Comparison of ENCODE assay signal across 8 mouse cellular contexts in the genomic region with DNA sequence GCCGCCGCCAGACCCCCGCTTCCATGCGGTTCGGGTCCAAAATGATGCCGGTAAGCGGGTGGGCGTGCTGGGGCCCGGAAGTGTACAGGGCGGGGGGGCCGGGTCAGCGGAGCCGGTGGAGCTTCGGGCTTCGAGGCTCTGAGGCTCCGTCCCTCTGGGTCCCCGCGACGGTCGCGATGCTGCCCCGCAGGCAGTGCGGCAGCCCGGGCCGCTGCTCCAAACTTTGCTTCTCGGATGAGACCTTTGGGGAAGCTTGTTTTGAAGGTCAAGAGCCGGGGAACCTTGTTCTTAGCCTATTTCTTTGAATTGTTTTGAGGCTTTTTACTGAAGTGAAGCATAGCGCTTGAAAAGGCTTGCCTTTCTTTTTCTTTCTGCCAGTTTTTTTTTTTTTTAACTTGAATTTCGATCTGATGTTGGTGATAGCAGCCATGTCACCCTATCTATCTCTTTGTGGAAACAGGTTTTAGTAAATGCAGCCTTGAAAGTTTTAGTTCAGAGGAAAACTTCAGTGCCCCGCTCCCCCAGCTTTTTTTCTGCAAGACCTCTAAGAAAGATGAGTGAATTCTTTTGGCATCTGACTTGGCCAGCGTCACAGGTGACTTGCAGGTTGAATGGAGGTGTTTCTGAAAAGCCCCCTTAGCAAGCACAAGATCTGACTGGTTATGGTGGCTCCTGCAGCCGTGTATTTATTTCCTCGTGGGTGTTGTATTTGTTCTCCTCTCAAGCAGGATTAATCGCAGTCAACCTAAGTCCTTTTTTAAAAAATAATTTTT. TPM values are rescaled to one million over a fixed set of nuclear protein-coding genes. Genes with fewer than 3 reads are reported as not detected.
DNase-seq lines count a peak whose midpoint lies in the region; ATAC-seq and TF ChIP-seq lines count a peak whose summit lies in the region.

No protein-coding gene starts in this region.

- no peaks in the 10 kb centered on the region for H3K36me3 ChIP-seq in testis, adult 2 months (ENCODE audit: control insufficient read depth, insufficient read depth, low read length)
- H3K36me3 ChIP-seq in forebrain, postnatal 0 days (ENCODE audit: insufficient read depth): no peaks in the 10 kb centered on the region
- H3K36me3 ChIP-seq in limb, embryonic 11.5 days (ENCODE audit: control insufficient read depth, insufficient read depth, low read length): no peaks in the 10 kb centered on the region
- no peaks in the 10 kb centered on the region for H3K36me3 ChIP-seq in midbrain, embryonic 14.5 days (ENCODE audit: control insufficient read depth, insufficient read depth, low read length)

- no peak for TF ChIP-seq POLR2A in testis, adult 2 months (IDR thresholded peaks at IDR 0.05; ENCODE audit: control insufficient read depth, low read depth, low read length)

- H3K4me2 ChIP-seq in forebrain, postnatal 0 days (ENCODE audit: low read depth): peak overlapping the region; percentile 63
- peak overlapping the region; percentile 45 for H3K4me2 ChIP-seq in limb, embryonic 11.5 days (ENCODE audit: low read depth, severe bottlenecking)
- peak overlapping the region; percentile 76 for H3K4me2 ChIP-seq in midbrain, embryonic 14.5 days (ENCODE audit: low read length)

- no peaks in the 10 kb centered on the region for H3K9me3 ChIP-seq in forebrain, postnatal 0 days (ENCODE audit: low read length)
- H3K9me3 ChIP-seq in limb, embryonic 11.5 days (ENCODE audit: control insufficient read depth, low read length): no peaks in the 10 kb centered on the region
- H3K9me3 ChIP-seq in midbrain, embryonic 14.5 days (ENCODE audit: control insufficient read depth, low read length): no peaks in the 10 kb centered on the region

- ATAC-seq in forebrain, postnatal 0 days: peak; percentile 39
- no peak; the same call in 1 of the 2 replicates for ATAC-seq in limb, embryonic 11.5 days (ENCODE audit: insufficient number of reproducible peaks, low FRiP score, low TSS enrichment, low read depth)
- ATAC-seq in midbrain, embryonic 14.5 days (ENCODE audit: low FRiP score, low TSS enrichment): peak; percentile 66

- H3K4me3 ChIP-seq in testis, adult 2 months (ENCODE audit: control insufficient read depth, low read depth, low read length): peak overlapping the region; percentile 88
- H3K4me3 ChIP-seq in forebrain, postnatal 0 days (ENCODE audit: low read depth, low read length): peak overlapping the region; percentile 52
- H3K4me3 ChIP-seq in limb, embryonic 11.5 days (ENCODE audit: low read depth, low read length): peak overlapping the region; percentile 89
- H3K4me3 ChIP-seq in midbrain, embryonic 14.5 days (replicated peaks; ENCODE audit: low read depth, low read length): peak overlapping the region; percentile 92

- H3K4me1 ChIP-seq in testis, adult 2 months (ENCODE audit: control insufficient read depth, insufficient read depth, low read length): peaks cover 3% of the 10 kb centered on the region; the same call in 1 of the 2 replicates
- peaks cover 15% of the 10 kb centered on the region for H3K4me1 ChIP-seq in forebrain, postnatal 0 days (ENCODE audit: insufficient read depth)
- peaks cover 18% of the 10 kb centered on the region for H3K4me1 ChIP-seq in limb, embryonic 11.5 days (ENCODE audit: control insufficient read depth, insufficient read depth, low read length)
- H3K4me1 ChIP-seq in midbrain, embryonic 14.5 days (ENCODE audit: control insufficient read depth, insufficient read depth, low read length): peaks cover 32% of the 10 kb centered on the region

- H3K27ac ChIP-seq in testis, adult 2 months (ENCODE audit: control insufficient read depth, insufficient read depth, low read depth, low read length): peak overlapping the region; percentile 69
- peak overlapping the region; percentile 85 for H3K27ac ChIP-seq in forebrain, postnatal 0 days (ENCODE audit: low read depth, low read length)
- peak overlapping the region; percentile 92 for H3K27ac ChIP-seq in limb, embryonic 11.5 days (replicated peaks; ENCODE audit: low read depth, low read length)
- peak overlapping the region; percentile 97 for H3K27ac ChIP-seq in midbrain, embryonic 14.5 days (replicated peaks; ENCODE audit: low read depth, low read length)

- peak overlapping the region; percentile 61 for H3K9ac ChIP-seq in forebrain, postnatal 0 days
- H3K9ac ChIP-seq in limb, embryonic 11.5 days (ENCODE audit: low read length): peak overlapping the region; percentile 99
- H3K9ac ChIP-seq in midbrain, embryonic 14.5 days (replicated peaks; ENCODE audit: low read length): peak overlapping the region; percentile 93

- no peaks in the 10 kb centered on the region for H3K27me3 ChIP-seq in testis, adult 2 months (ENCODE audit: control insufficient read depth, insufficient read depth, low read length)
- no peaks in the 10 kb centered on the region for H3K27me3 ChIP-seq in forebrain, postnatal 0 days (ENCODE audit: insufficient read depth, low read length)
- no peaks in the 10 kb centered on the region for H3K27me3 ChIP-seq in limb, embryonic 11.5 days (ENCODE audit: control insufficient read depth, insufficient read depth, low read length)
- no peaks in the 10 kb centered on the region for H3K27me3 ChIP-seq in midbrain, embryonic 14.5 days (ENCODE audit: control insufficient read depth, insufficient read depth, low read length)

- no peak for DNase-seq in testis, postnatal 14 days (ENCODE audit: low spot score)
- DNase-seq in c-Kit-negative CD71-positive TER-119-positive erythroid progenitor cells, embryonic 14.5 days (ENCODE audit: low read depth, low spot score): peak; percentile 22
- peak; percentile 61 for DNase-seq in forebrain, postnatal 0 days
- peak; percentile 53 for DNase-seq in limb, embryonic 11.5 days (ENCODE audit: low spot score)
- DNase-seq in midbrain, embryonic 14.5 days: peak; percentile 75
- DNase-seq in thymus, postnatal 36 days: peak; percentile 11 to 16
- DNase-seq in right cerebral cortex, adult 18-20 months: no peak

- no peak for TF ChIP-seq CTCF in testis, adult 2 months (IDR thresholded peaks at IDR 0.05; ENCODE audit: control insufficient read depth, insufficient read depth, insufficient replicate concordance, low read depth, low read length)
- no peak for TF ChIP-seq CTCF in forebrain, postnatal 0 days (IDR thresholded peaks at IDR 0.05; ENCODE audit: low read depth)

- 1% methylated on average over 34 of the region's 34 CpGs for WGBS in forebrain, postnatal 0 days
- WGBS in limb, embryonic 11.5 days: 2% methylated on average over 34 of the region's 34 CpGs
- WGBS in midbrain, embryonic 14.5 days: 1% methylated on average over 34 of the region's 34 CpGs

RNA-seq across cellular contexts. Expression of gene Trp53bp2, which starts 0.6 kb away (rescaled TPM):
- 4.5 and 4.6 TPM in 2 replicates for polyA plus RNA-seq in testis, adult 2 months (2012; rRNA removed)
- 18.8 and 27.3 TPM in 2 replicates for total RNA-seq in forebrain, postnatal 0 days (2014; rRNA removed)
- 11.9 and 13.7 TPM in 2 replicates for polyA plus RNA-seq in forebrain, postnatal 0 days (2015; fragmentation: Nextera tagmentation; extraction: Ambion mirVana)
- 41.5 and 46.6 TPM in 2 replicates for polyA plus RNA-seq in limb, embryonic 11.5 days (2014; fragmentation: Nextera tagmentation; extraction: Ambion mirVana)
- polyA plus RNA-seq in midbrain, embryonic 14.5 days (2014; fragmentation: Nextera tagmentation; extraction: Ambion mirVana): 13.9 and 25.5 TPM in 2 replicates

Comparison
In these comparisons a context has a peak if more than half of its experiments do, and no peak if none do; other contexts are left out.
1. DNase-seq: peak in c-Kit-negative CD71-positive TER-119-positive erythroid progenitor cells, embryonic 14.5 days (single experiment), forebrain, postnatal 0 days (single experiment), limb, embryonic 11.5 days (single experiment), midbrain, embryonic 14.5 days (single experiment) and thymus, postnatal 36 days (2 of 2); none in testis, postnatal 14 days (single experiment) and right cerebral cortex, adult 18-20 months (single experiment).
2. Peak in every context shown above with its lines, with median percentiles within 50 percentile points of each other: H3K27ac ChIP-seq, H3K4me3 ChIP-seq, H3K4me2 ChIP-seq and H3K9ac ChIP-seq.